Mouse (Mus musculus) cerebellum, adult 9-11 months (tissue): Measurements from ENCODE around the gene A530032D15Rik.
"Not testable (repeated sequence)": the region's sequence is repeated elsewhere in the genome, so short reads cannot be mapped to it uniquely, and the experiment has no call there.

Experiments used
- DNase-seq: peaks from one replicate; pipeline ENCODE4 v3.0.0; 2022

A530032D15Rik gene

GRCm38 (mm10) chr1:85034394-85034793 lies 75.3 kb downstream of the A530032D15Rik start:
- not testable (repeated sequence) for DNase-seq

DNA sequence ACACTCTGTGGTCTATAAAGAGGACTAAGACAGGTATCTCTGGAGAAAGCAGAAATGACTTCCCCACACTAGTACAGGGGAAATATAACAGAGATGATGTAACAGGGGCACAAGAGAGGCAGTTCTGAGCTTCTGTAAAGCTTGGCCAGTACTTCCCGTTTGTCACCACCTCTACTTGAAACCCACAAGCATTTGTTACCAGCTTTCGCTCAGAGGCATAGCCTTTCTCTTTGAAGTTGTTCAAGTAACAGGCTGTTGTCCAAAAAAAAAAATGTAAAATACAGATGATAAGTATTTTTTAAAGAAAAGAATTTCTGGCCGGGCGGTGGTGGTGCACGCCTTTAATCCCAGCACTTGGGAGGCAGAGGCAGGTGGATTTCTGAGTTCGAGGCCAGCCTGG lies 76.0 kb downstream of the A530032D15Rik start:
- not testable (repeated sequence) for DNase-seq
